Mouse (Mus musculus) liver, embryonic 16.5 days (tissue): ENCODE measurements around the gene Stoml1. TPM values are rescaled to one million over a fixed set of nuclear protein-coding genes. Genes with fewer than 3 reads are reported as not detected.
A peak's percentile ranks its signal among the peaks of the same experiment; 100 is the strongest.
"Not testable (repeated sequence)": the region's sequence is repeated elsewhere in the genome, so short reads cannot be mapped to it uniquely, and the experiment has no call there.

Experiments
- ATAC-seq: fragments of 200-750 bp; cut with Nextera tagmentation; 2 replicates; pipeline ENCODE4 v1.8.0; 2017; ENCODE audit warnings: low read depth, mild to moderate bottlenecking, moderate number of reproducible peaks, moderate library complexity
- H3K27ac ChIP-seq: fragments of 300-500 bp; sonication (generic); 2 replicates; pipeline ENCODE4 v1.5.1; 2014; ENCODE audit warnings: mild to moderate bottlenecking, low read length
- H3K27me3 ChIP-seq: fragments of 300-500 bp; sonication (generic); 2 replicates; pipeline ENCODE4 v1.6.1; 2014; ENCODE audit warnings: low read depth, low read length, mixed read lengths; ENCODE audit not compliant: control insufficient read depth, insufficient read depth
- H3K36me3 ChIP-seq: fragments of 300-500 bp; sonication (generic); 2 replicates; pipeline ENCODE4 v1.6.1; 2014; ENCODE audit warnings: mild to moderate bottlenecking; ENCODE audit not compliant: control insufficient read depth, insufficient read depth
- H3K4me1 ChIP-seq: fragments of 300-500 bp; sonication (generic); 2 replicates; pipeline ENCODE4 v1.6.1; 2014; ENCODE audit warnings: low read depth, low read length, mixed read lengths; ENCODE audit not compliant: control insufficient read depth
- H3K4me2 ChIP-seq: fragments of 300-500 bp; sonication (generic); 2 replicates; pipeline ENCODE4 v1.6.1; 2014; ENCODE audit warnings: low read depth, low read length, mixed read lengths
- H3K4me3 ChIP-seq: fragments of 300-500 bp; sonication (generic); 2 replicates; pipeline ENCODE4 v1.5.1; 2014; ENCODE audit warnings: low read depth, mild to moderate bottlenecking, low read length
- H3K9ac ChIP-seq: fragments of 300-500 bp; sonication (generic); 2 replicates; pipeline ENCODE4 v1.6.1; 2014; ENCODE audit warnings: low read depth, low read length
- H3K9me3 ChIP-seq: fragments of 300-500 bp; sonication (generic); replicated peaks from 2 replicates; pipeline ENCODE4 v1.6.1; 2016; ENCODE audit warnings: low read length; ENCODE audit not compliant: control insufficient read depth
- WGBS: fragments of 180-500 bp; shearing (Covaris S2); extraction: QIAGEN DNeasy Blood & Tissue Kit; methylation state at CpG from one replicate; pipeline ENCODE4 v1.1.7; 2014; ENCODE audit not compliant: insufficient replicate concordance; 5-methylcytosine and 5-hydroxymethylcytosine counted together
- polyA plus RNA-seq: library from polyadenylated mRNA; unstranded; fragments of >200 nt; fragmentation: Nextera tagmentation; extraction: Ambion mirVana; gene quantifications from 2 replicates; pipeline ENCODE4 v1.2.1, GENCODE M21; 2015

Stoml1 gene
- polyA plus RNA-seq, 1 experiment from 2014 or later, result 3.7 TPM

DNA sequence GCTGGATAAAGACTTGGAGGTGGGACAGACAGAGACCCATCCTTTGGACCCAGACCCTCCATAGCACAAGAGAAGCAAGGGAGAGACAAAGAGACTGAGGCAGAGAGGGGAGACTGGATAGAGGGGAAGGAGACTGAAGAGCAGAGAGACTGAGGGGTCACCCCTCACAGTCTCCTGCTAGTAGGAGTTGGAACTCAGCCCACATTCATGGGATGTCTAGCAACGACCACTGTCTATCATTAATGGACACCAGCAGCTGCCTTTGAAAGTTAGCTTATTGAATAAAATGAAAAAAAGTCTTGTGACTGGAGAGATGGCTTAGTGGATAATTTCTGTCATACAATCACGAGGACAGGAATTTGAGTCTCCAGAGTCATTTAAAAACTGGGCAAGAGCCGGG is 14.1 kb downstream of the Stoml1 start:
- Histone ChIP-seq H3K4me3 (no peak overlapping the region), H3K9ac (no peak overlapping the region), H3K4me2 (no peak overlapping the region), H3K4me1 (peaks cover 6% of the 10 kb centered on the region), H3K9me3 (no peaks in the 10 kb centered on the region), H3K27ac (peak overlapping the region; percentile 31), H3K27me3 (no peaks in the 10 kb centered on the region), H3K36me3 (no peaks in the 10 kb centered on the region)
- 56% methylated on average over 3 of the region's 3 CpGs for WGBS
- no peak for ATAC-seq

GRCm38 (mm10) chr9:58268384-58269313 is 15.7 kb downstream of the Stoml1 start:
- peaks cover 6% of the 10 kb centered on the region for H3K4me1 ChIP-seq
- no peaks in the 10 kb centered on the region for H3K36me3 ChIP-seq
- H3K27ac ChIP-seq, result no peak overlapping the region
- WGBS, result 32% methylated on average over 12 of the region's 12 CpGs
- H3K9me3 ChIP-seq, result no peaks in the 10 kb centered on the region
- no peak overlapping the region for H3K4me2 ChIP-seq
- no peak overlapping the region for H3K9ac ChIP-seq
- H3K27me3 ChIP-seq, result no peaks in the 10 kb centered on the region
- ATAC-seq, result no peak; the same call in 1 of the 2 replicates
- no peak overlapping the region for H3K4me3 ChIP-seq

- Histone ChIP-seq H3K9me3 (no peaks in the 10 kb centered on the region), H3K27me3 (no peaks in the 10 kb centered on the region), H3K27ac (no peak overlapping the region), H3K4me2 (no peak overlapping the region), H3K4me1 (peaks cover 8% of the 10 kb centered on the region), H3K36me3 (no peaks in the 10 kb centered on the region), H3K9ac (no peak overlapping the region), H3K4me3 (no peak overlapping the region)
- WGBS, result 42% methylated on average over 3 of the region's 3 CpGs
- no peak for ATAC-seq
Measured at GRCm38 (mm10) chr9:58270081-58270480, 17.1 kb downstream of the Stoml1 start.

GRCm38 (mm10) chr9:58271109-58271508 is 18.1 kb downstream of the Stoml1 start:
- Histone ChIP-seq H3K4me3 (no peak overlapping the region), H3K4me1 (peaks cover 15% of the 10 kb centered on the region), H3K9ac (no peak overlapping the region), H3K9me3 (no peaks in the 10 kb centered on the region), H3K36me3 (no peaks in the 10 kb centered on the region), H3K27ac (no peak overlapping the region), H3K4me2 (no peak overlapping the region), H3K27me3 (no peaks in the 10 kb centered on the region)
- no peak for ATAC-seq
- WGBS, result 53% methylated on average over 3 of the region's 3 CpGs

DNA sequence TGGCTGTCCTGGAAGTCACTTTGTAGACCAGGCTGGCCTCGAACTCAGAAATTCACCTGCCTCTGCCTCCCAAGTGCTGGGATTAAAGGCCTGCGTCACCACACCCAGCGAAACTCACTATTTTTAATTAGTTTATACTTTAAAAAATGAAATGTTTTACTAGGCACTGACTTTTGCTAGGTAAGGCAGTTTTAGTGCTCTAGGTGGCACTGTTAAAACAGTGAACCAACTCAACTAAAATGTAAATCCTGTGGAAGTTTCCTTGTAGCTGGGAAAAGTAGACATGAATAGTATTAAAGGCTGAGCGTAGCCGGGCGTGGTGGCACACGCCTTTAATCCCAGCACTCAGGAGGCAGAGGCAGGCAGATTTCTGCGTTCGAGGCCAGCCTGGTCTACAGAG is 18.6 kb downstream of the Stoml1 start:
- H3K36me3 ChIP-seq, ATAC-seq, H3K4me2 ChIP-seq, H3K4me3 ChIP-seq, H3K27ac ChIP-seq, H3K9me3 ChIP-seq, H3K27me3 ChIP-seq, H3K9ac ChIP-seq: not testable (repeated sequence)
- WGBS, result 76% methylated on average over 9 of the region's 9 CpGs
- peaks cover 15% of the 10 kb centered on the region for H3K4me1 ChIP-seq

DNA sequence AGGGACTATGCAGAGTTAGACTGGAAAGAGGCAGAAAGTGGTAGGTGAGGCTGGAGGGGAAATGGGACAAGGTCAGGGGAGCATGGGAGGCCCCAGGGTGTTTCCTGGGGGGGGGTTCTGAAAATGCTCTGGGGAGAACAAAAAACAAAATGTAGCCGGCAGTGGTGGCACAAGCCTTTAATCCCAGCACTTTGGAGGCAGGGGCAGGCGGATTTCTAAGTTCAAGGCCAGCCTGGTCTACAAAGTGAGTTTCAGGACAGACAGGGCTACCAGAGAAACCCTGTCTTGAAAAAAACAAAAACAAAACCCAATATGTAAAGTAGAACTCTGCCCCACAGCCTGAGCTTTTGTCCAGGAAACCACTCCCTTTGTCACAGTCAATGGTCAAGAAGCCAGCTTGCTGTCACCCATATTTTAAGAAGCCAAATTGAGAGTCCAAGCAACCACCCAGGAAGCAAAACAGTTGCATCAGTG is 19.1 kb downstream of the Stoml1 start:
- Histone ChIP-seq H3K4me1 (peaks cover 13% of the 10 kb centered on the region), H3K4me2 (no peak overlapping the region), H3K9ac (no peak overlapping the region), H3K36me3 (no peaks in the 10 kb centered on the region), H3K4me3 (no peak overlapping the region), H3K27me3 (no peaks in the 10 kb centered on the region), H3K9me3 (no peaks in the 10 kb centered on the region), H3K27ac (no peak overlapping the region)
- WGBS, result 52% methylated on average over 2 of the region's 2 CpGs
- no peak for ATAC-seq

DNA sequence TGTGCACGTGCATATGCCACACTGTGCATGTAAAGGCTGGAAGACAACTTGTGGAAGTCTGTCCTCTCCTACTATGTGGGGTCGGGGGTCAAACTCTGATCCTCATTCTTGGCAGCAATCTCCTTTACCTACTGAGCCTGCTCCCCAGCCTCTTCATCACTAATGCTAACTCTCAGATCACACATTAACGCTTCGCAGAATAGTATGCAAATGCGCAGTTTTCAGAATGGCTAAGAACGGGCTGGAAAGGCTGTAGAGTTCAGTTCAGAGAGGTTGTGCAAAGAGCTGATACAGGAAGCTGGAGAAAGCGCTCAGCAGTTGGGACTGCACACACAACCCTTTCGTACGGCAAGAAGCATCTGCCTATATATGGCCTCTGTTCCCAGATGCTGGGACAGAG is 19.9 kb downstream of the Stoml1 start:
- H3K27ac ChIP-seq, result no peak overlapping the region
- H3K9me3 ChIP-seq, result no peaks in the 10 kb centered on the region
- 61% methylated on average over 9 of the region's 9 CpGs for WGBS
- no peak overlapping the region for H3K4me2 ChIP-seq
- ATAC-seq, result no peak
- no peak overlapping the region for H3K4me3 ChIP-seq
- no peaks in the 10 kb centered on the region for H3K27me3 ChIP-seq
- no peak overlapping the region for H3K9ac ChIP-seq
- peaks cover 13% of the 10 kb centered on the region for H3K4me1 ChIP-seq
- no peaks in the 10 kb centered on the region for H3K36me3 ChIP-seq

- H3K4me3 ChIP-seq, result no peak overlapping the region
- WGBS, result 74% methylated on average over 7 of the region's 7 CpGs
- H3K27me3 ChIP-seq, result no peaks in the 10 kb centered on the region
- no peak for ATAC-seq
- H3K9me3 ChIP-seq, result no peaks in the 10 kb centered on the region
- H3K27ac ChIP-seq, result peak overlapping the region; percentile 83; the same call in 1 of the 2 replicates
- H3K9ac ChIP-seq, result no peak overlapping the region
- no peaks in the 10 kb centered on the region for H3K36me3 ChIP-seq
- H3K4me1 ChIP-seq, result peaks cover 9% of the 10 kb centered on the region
- no peak overlapping the region for H3K4me2 ChIP-seq
Measured at GRCm38 (mm10) chr9:58274101-58274604, 21.2 kb downstream of the Stoml1 start.

GRCm38 (mm10) chr9:58274626-58275025 is 21.7 kb downstream of the Stoml1 start:
- Histone ChIP-seq H3K27me3 (no peaks in the 10 kb centered on the region), H3K9me3 (no peaks in the 10 kb centered on the region), H3K4me1 (peaks cover 10% of the 10 kb centered on the region), H3K9ac (no peak overlapping the region), H3K36me3 (no peaks in the 10 kb centered on the region), H3K4me3 (no peak overlapping the region), H3K4me2 (no peak overlapping the region), H3K27ac (peak overlapping the region; percentile 83; the same call in 1 of the 2 replicates)
- ATAC-seq, result no peak
- 36% methylated on average over 3 of the region's 3 CpGs for WGBS
